Mouse (Mus musculus) heart, embryonic 13.5 days (tissue): ENCODE data around the gene Atp13a4. TPM values are rescaled to one million over a fixed set of nuclear protein-coding genes. Genes with fewer than 3 reads are reported as not detected.

ENCODE experiments used
- ATAC-seq: fragments of 200-750 bp; cut with Nextera tagmentation; 2 replicates; pipeline ENCODE4 v1.8.0; 2017; ENCODE audit warnings: moderate TSS enrichment; ENCODE audit not compliant: insufficient number of reproducible peaks, low FRiP score, low TSS enrichment; ENCODE audit errors: extremely low read depth
- H3K27ac ChIP-seq: fragments of 300-500 bp; sonication (generic); replicated peaks from 2 replicates; pipeline ENCODE4 v1.5.1; 2015; ENCODE audit warnings: moderate library complexity, mild to moderate bottlenecking, inconsistent platforms
- H3K27me3 ChIP-seq: fragments of 300-500 bp; sonication (generic); replicated peaks from 2 replicates; pipeline ENCODE4 v1.6.1; 2015; ENCODE audit warnings: mild to moderate bottlenecking, inconsistent platforms
- H3K36me3 ChIP-seq: fragments of 300-500 bp; sonication (generic); 2 replicates; pipeline ENCODE4 v1.6.1; 2015; ENCODE audit warnings: mild to moderate bottlenecking, inconsistent platforms
- H3K4me1 ChIP-seq: fragments of 300-500 bp; sonication (generic); 2 replicates; pipeline ENCODE4 v1.6.1; 2015; ENCODE audit warnings: inconsistent platforms
- H3K4me2 ChIP-seq: fragments of 300-500 bp; sonication (generic); 2 replicates; pipeline ENCODE4 v1.6.1; 2015; ENCODE audit warnings: inconsistent platforms, mild to moderate bottlenecking, moderate library complexity
- H3K4me3 ChIP-seq: fragments of 300-500 bp; sonication (generic); 2 replicates; pipeline ENCODE4 v1.5.1; 2015; ENCODE audit warnings: moderate library complexity, mild to moderate bottlenecking, inconsistent platforms
- H3K9ac ChIP-seq: fragments of 300-500 bp; sonication (generic); 2 replicates; pipeline ENCODE4 v1.6.1; 2015; ENCODE audit warnings: inconsistent platforms, mild to moderate bottlenecking, moderate library complexity
- H3K9me3 ChIP-seq: fragments of 300-500 bp; sonication (generic); 2 replicates; pipeline ENCODE4 v1.6.1; 2016; ENCODE audit warnings: inconsistent platforms
- WGBS: fragments of 180-500 bp; shearing (Covaris S2); methylation state at CpG from one replicate; pipeline ENCODE4 v1.1.7; 2015; ENCODE audit warnings: mixed read lengths; 5-methylcytosine and 5-hydroxymethylcytosine counted together
- polyA plus RNA-seq: library from polyadenylated mRNA; unstranded; fragments of >200 nt; fragmentation: Nextera tagmentation; extraction: Ambion mirVana; gene quantifications from 2 replicates; pipeline ENCODE4 v1.2.1, GENCODE M21; 2015

Atp13a4 gene
- polyA plus RNA-seq, 1 experiment from 2014 or later: not detected

DNA sequence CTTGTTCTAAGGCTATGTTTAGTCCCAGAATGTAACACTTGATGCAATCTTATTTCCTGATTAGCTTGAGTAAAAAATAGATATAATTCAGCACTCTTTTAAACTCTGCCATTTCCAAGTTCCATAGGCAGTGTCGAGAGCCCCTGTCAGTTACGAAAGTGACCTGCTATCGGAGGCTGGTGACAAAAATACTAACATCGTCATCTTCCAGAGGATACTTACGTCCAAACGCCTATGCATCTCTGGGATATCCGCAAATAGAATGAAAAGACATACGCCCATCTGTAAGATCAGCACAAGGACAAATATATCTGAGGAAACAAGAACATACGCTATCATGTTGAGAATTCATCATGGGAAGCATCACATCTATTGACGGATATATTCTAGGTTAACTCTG, 137.3 kb downstream of the Atp13a4 start:
- H3K27me3 ChIP-seq: no peaks in the 10 kb centered on the region
- no peaks in the 10 kb centered on the region for H3K36me3 ChIP-seq
- no peak overlapping the region for H3K4me2 ChIP-seq
- no peak overlapping the region for H3K9ac ChIP-seq
- 85% methylated on average over 10 of the region's 10 CpGs for WGBS
- no peaks in the 10 kb centered on the region for H3K4me1 ChIP-seq
- H3K27ac ChIP-seq: no peak overlapping the region
- H3K9me3 ChIP-seq: no peaks in the 10 kb centered on the region
- no peak overlapping the region for H3K4me3 ChIP-seq
- no peak for ATAC-seq

DNA sequence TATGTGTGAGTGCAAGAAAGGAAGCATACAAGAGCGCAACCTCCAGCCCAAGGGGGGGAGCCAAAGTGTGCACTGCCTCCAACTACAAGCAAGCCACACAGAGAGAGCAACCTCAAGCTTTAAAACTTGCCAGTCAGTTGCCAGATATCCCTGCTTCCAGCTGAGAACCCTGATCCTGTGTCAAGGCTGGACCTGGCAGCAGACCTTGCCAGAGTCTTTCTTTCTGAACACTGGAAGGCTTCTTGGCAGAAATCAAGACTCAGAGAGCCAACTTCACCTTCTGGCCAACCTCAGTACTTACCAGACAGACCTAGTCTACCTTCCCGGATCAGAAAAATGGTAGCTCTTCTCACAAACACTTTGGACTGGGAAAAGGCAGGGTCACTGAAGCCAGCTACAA, 145.6 kb downstream of the Atp13a4 start:
- H3K27me3 ChIP-seq: no peaks in the 10 kb centered on the region
- H3K9me3 ChIP-seq: no peaks in the 10 kb centered on the region

DNA sequence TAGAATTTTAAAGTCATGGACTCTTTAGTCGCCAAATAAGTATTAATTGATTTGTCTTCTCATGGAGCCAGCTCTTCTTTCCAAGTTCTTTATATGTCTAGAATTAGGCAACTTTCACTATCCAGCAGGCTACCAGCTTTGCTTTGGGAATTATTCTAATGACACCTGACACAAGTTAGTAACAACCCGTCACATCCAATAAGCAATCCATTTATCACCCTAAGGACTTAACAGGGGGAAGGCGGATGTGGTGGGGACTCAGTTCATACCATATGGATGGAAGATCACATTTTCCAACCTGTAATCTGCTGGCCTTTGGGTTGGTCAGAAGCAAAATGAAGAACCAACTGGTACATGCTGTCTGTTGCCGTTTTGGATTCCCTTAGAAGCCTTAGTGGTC, 159.9 kb downstream of the Atp13a4 start:
- Histone ChIP-seq H3K36me3 (no peaks in the 10 kb centered on the region), H3K27ac (no peak overlapping the region), H3K4me1 (no peaks in the 10 kb centered on the region; the same call in 1 of the 2 replicates), H3K9me3 (no peaks in the 10 kb centered on the region), H3K4me3 (no peak overlapping the region), H3K27me3 (no peaks in the 10 kb centered on the region), H3K4me2 (no peak overlapping the region), H3K9ac (no peak overlapping the region)
- WGBS: 80% methylated on average over 4 of the region's 4 CpGs
- ATAC-seq: no peak

More for the DNA sequence above, 145.6 kb downstream of the Atp13a4 start:
- Histone ChIP-seq H3K36me3 (no peaks in the 10 kb centered on the region), H3K4me3 (no peak overlapping the region), H3K4me2 (no peak overlapping the region), H3K9ac (no peak overlapping the region), H3K27ac (no peak overlapping the region), H3K4me1 (no peaks in the 10 kb centered on the region)
- WGBS: 77% methylated on average over 2 of the region's 2 CpGs
- no peak for ATAC-seq

DNA sequence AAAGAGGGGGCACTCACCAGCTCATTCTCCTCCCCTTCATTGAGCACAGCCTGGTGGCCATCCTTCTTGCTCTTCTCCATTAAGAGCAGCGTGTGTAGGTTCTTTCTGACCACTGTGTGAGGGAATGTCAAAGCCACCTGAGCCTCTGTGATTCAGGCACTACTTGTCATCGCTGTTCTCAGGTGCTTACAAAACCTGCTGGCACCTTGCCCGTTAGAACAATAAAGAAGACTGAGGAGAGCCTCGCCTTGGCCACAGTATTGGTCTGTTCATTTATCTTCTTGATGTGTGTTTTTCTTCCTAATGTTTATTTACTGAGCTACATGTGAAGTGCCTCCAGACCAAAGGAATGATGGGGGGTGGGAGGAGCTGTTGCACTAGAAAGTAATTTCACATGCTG, 166.2 kb downstream of the Atp13a4 start, which contains the start of gene Atp13a5:
Atp13a5 (minus strand) TSS at position 275 of the 400 bp plus-strand sequence.
- ATAC-seq: no peak
- no peak within 1 kb of the TSS for H3K9ac ChIP-seq

DNA sequence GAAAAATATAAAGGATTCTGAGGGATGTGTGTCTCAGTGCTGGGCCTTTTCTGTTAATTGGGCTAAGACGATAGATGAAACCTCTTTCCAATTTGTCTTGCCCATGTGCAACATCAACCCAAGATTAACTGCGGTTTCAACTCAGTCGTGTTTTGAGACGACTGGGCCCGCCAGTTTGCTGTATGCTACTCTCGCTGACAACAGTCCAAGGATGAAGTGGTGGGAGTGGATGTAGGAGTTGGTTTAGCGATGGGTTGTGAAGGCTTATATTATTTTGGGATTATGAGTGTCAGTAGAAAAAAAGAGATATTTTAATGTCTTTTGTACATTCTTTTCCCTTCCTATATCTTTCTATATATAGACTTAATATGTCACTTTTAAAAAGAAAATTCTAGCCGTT, 170.0 kb downstream of the Atp13a4 start:
- 77% methylated on average over 8 of the region's 8 CpGs for WGBS
- Histone ChIP-seq H3K9ac (no peak overlapping the region), H3K4me2 (no peak overlapping the region), H3K27me3 (no peaks in the 10 kb centered on the region), H3K27ac (no peak overlapping the region), H3K9me3 (no peaks in the 10 kb centered on the region), H3K4me3 (no peak overlapping the region), H3K36me3 (no peaks in the 10 kb centered on the region), H3K4me1 (no peaks in the 10 kb centered on the region)
- no peak for ATAC-seq

More for the DNA sequence above, 166.2 kb downstream of the Atp13a4 start, which contains the start of gene Atp13a5:
- Histone ChIP-seq H3K27ac (no peak within 1 kb of the TSS), H3K4me1 (no peaks in the 10 kb centered on the region), H3K36me3 (no peaks in the 10 kb centered on the region), H3K4me2 (no peak within 1 kb of the TSS), H3K27me3 (no peaks in the 10 kb centered on the region), H3K4me3 (no peak within 1 kb of the TSS), H3K9me3 (no peaks in the 10 kb centered on the region)
- 67% methylated on average over 4 of the region's 4 CpGs for WGBS

Other genes starting within 250 kb of the Atp13a4 start
- not detected in 2 replicates for gene Atp13a5, start 166.1 kb downstream of the Atp13a4 start, polyA plus RNA-seq
- gene Opa1, start 34.5 kb upstream of the Atp13a4 start, polyA plus RNA-seq: 34.4 and 34.9 TPM in 2 replicates